Mouse (Mus musculus): ENCODE data around the gene Rabgap1.

The Rabgap1 gene

DNA sequence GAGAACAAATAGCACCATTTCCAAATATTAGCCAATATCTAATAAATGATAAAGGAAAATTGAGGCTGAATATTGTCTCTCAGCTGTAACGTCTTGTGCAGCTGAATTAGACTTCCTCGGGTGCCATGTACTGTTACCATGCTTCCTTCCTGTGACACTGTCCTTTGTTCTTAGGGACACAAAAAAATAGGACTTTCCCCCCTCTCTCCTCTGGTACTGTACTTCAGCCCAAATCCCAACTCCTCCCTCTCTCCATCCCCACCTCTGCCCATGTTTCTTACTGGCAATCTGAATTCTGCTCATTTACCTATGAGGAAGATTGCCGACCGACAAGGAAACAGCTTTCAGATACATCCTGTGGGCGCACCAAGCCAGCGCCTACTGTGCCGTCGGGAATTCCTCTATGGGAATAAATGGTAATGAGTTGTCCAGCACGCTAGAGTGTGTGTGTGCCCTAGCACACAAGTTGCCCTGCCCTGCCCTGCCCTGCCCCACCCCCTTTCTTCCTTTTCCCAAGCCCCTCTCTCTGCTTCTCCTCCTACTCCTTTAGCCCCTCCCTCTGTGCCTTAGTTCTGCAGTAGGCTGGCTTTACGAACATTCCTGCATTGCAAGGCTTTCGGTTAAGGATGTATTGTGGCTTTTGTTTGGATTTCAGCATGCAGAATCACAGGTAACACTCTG, 73.1 kb downstream of the Rabgap1 start, which contains the start of gene Gpr21:
Gene Gpr21 (plus strand): TSS at position 303 of the 681 bp plus-strand sequence.
- peak; percentile 10 for DNase-seq

DNA sequence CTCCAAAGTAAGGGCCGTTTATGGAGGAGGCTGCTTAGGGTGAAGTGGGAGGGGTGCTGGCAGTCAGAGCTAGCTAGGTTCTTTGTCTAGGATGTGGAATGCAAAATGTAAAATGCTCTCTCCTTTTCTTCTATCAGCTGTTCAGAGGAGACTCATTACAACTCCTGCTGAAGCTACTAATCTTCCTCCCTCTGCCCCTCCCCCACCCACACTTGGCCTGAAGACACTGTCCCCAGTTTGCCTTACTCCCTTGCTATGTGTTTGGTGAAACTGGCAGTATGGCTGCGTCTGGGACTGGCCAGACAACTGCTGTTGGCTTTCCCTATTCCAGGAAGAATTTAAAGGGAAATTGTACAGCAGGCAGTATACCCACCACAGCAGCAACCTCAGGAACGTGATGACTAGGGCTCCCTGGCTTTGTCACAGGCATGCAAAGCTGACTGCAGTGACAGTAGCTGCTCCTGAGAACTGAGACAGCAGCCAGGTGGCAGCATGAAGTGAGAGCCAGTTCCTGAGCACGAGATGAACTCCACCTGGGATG, 73.9 kb downstream of the Rabgap1 start:
- DNase-seq, result peak; percentile 80

GRCm38 (mm10) chr2:37518561-37519285, 75.6 kb downstream of the Rabgap1 start:
- no peak for DNase-seq

DNA sequence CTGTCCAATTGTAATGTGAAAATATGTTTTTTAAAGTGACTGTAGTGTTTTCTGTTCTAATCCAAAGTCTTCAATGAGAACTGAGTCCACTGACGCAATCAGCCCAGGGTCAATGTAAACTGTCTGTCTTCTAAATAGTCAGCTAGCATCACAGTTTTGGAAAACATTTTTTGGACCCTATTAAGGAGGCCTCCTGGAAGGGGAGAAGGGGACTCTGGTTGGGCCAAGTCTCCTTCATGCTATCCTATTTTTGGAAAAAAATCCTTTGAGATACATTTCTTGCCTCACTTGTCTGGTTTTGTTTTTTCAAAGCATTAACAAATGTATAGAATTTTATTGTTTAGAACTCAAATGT, 76.2 kb downstream of the Rabgap1 start:
- DNase-seq, result no peak

GRCm38 (mm10) chr2:37527587-37527986, 84.5 kb downstream of the Rabgap1 start:
- DNase-seq, result no peak

GRCm38 (mm10) chr2:37529397-37529796, 86.3 kb downstream of the Rabgap1 start:
- DNase-seq, result no peak

DNA sequence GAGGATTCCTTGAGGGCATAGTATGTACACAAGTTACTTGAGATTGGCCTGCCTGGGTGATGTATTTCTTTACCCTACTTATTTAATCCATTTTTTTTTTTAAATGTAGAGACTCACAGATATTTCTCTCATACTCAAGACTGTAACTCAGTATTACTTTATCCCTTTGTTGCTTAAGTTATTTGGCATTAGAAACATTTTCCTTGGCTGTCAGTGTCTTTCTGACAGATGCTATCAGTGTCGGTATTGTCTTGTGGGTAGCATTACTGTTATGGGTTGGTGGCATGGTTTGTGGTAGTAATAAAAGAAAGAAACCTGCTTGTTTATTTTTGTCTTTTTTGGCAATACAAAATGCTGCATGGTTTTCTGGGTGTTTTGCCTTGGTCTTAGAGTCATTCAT, 87.7 kb downstream of the Rabgap1 start:
- DNase-seq, result no peak

DNA sequence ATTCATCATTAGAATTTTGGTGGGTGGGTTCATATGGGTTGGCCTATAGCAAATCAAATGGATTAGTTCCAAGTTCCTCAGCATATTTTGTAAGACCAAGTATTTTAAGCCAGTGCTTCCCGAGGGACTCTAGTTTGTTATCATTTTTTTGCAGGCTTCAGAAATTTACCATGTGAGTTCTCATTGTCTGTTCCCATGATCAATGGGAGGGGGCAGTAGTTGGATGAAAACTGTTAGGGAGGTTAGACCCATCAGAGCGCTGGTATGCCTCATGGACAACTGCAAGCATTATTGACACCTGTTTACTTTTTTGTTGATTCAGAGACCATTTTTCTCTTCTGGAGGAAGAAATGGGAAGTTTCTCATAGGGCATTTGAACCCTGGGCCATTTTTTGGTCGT, 88.6 kb downstream of the Rabgap1 start:
- DNase-seq, result no peak

- DNase-seq, result peak; percentile 49
These were observed 106.4 kb downstream of the Rabgap1 start for GRCm38 (mm10) chr2:37549346-37550012.

DNA sequence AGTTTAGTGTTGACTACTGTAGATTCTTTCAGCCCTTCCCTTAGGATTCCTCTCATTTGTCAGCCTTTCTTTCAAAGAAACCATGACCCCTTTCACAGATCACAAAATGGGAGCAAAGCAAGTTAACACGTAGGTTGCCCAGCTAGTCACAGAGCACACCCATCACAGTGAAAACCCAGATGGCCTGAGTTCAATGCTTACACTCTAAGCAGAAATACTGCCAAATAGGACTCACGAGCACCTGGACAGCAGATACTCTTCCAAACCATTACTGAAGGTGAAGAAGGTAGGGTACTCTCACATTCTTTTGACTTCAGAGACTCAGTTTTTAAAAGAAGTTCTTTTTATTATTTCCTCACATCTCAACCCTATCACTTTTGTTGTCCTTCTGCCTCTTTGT, 113.3 kb downstream of the Rabgap1 start:
- peak; percentile 26 for DNase-seq

DNA sequence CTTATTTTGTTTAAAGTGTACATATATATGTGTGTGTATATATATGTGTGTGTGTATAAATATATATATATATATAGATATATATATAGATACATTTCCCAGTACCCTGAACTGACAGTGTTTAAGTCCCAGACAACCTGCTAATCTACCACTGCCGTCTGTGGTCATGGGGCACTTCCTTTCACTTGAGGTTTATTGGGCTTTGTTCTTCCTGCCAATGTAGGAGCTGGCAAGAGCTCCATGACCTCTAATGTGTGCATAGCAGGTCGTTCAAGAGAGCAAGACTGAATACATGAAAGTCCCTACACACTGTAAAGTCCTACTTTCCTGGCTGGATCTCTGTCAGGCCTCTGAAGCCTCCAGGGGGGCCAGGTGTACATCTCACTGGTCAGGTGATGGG, 122.5 kb downstream of the Rabgap1 start:
- no peak for DNase-seq

DNA sequence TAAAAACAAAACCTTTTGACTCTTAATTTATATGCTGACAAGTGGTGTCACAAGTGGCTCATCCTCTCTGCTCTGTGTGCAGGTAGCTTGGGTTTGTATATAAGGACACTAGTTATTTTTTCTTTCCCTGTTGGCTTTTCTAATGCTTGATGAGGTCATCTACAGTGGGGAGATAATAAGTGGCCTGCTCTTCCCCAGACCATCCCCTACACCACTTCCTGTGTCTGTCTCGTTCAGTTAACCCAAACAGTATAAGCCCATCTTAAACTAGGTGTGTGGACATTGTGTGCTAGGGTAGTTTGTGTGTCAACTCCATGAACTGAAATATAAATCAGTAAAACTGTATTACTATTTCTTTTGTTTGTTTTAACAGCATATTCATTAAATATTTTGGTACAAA, 123.0 kb downstream of the Rabgap1 start:
- DNase-seq, result no peak

GRCm38 (mm10) chr2:37569888-37570287, 126.8 kb downstream of the Rabgap1 start:
- peak; percentile 18 for DNase-seq

- DNase-seq, result no peak
These were observed 127.6 kb downstream of the Rabgap1 start for GRCm38 (mm10) chr2:37570703-37571102.

DNA sequence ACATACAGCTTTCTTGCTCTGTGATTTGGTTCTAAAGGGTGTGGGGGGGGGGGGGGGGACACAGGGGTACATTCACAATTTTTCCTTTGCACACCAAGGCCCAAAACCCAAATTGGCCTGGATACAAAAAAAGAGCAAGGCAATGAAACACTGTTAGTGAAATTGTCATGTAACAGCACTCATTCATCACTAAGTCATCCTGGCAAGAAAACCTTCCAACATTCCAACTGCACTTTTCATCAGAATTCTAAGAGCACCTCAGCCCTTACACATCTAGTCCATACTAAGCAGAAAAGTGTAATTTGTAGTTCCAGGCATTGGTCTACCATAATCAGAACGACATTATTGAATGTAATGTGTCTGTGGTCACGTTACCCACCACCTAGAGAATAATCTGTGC, 129.1 kb downstream of the Rabgap1 start:
- no peak for DNase-seq

DNA sequence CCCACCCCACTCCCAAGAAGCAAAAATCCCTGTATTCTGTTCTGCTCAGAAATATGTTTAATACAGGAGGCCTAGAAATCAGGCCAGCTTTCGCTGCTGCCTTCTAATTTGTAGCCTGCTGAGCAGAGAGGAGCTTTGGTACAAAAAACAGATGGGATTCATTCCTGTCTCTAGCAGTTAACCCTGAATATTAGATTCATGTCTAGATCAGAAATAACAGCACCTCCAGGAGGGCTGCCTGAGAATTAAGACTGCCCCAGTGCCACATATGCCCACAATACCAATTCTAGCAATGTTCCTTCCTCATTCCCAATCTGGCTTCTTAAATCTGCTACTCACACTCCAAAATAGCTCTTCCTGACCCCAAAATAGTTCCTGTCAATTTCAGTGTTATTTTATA, 133.6 kb downstream of the Rabgap1 start:
- peak; percentile 83 for DNase-seq

DNA sequence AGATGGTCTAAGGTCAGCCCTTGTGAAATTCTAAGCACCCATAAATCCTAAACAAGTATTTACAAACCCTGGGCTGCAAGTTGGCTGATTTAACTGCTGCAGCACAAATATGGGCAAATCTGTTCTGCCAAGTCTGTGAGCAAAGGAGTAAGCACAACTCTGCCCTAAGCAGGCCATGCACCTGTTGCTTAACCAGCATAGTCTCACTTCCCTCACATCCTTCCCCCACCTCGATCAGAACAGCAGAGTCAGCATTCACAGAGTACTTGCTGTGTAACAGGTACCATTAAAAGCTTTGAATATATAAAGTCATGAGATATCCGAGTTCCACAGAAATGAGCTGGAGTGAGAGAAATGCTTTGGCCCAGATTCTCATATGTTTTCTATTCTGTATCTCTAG, 135.1 kb downstream of the Rabgap1 start:
- no peak for DNase-seq

DNA sequence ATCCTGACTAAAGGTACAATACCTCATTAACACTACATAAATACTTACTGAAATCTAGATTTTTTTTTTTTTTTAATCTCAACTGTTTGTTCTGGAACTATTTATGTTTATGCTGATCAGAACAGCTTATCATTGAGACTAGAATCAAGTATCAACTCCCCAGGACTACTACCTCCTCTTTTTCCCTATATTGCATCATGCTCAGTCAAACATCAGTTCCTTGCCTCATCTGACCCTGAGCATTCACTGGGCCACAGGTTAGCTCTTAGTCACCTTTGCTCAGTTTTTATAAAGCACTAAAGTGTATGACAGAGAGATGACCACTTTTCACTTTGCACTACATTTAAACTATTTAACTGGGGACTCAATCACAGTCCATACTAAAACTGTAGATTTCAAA, 144.8 kb downstream of the Rabgap1 start:
- no peak for DNase-seq

Measured in cerebellum, adult 9-11 months (tissue).